Mouse (Mus musculus) urinary bladder, postnatal 4 days (tissue): ENCODE data around the gene Cep170.
A peak's percentile ranks its signal among the peaks of the same experiment; 100 is the strongest.
"Not testable (repeated sequence)": the region's sequence is repeated elsewhere in the genome, so short reads cannot be mapped to it uniquely, and the experiment has no call there.

ENCODE experiments used
- DNase-seq, 2 experiments: peaks; one replicate each; pipeline ENCODE4 v3.0.0; 2021 to 2022; ENCODE audit warnings: low spot score in 2 of 2

Gene Cep170

DNA sequence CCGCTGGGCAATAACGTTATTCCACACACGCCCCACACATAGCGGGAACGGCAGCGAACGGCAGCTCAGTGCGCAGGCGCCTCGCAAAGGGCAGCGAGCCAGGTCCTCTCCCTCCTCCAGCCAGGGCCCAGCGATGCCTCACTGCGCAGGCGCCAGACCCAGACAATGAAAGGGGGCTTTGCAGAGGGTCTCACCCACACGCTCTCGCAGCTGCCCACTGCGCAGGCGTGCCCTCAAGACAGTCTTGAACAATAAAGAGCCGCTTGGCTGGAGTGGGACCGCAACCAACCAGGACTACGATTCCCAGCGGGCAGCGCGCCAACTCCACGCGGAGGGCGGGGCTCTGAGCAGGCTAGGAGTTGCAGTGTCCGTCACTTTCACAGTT, at the start of gene Cep170:
Cep170 (minus strand) TSS at position 32 of the 385 bp plus-strand sequence.
- DNase-seq, result peak; percentile 96 to 97

DNA sequence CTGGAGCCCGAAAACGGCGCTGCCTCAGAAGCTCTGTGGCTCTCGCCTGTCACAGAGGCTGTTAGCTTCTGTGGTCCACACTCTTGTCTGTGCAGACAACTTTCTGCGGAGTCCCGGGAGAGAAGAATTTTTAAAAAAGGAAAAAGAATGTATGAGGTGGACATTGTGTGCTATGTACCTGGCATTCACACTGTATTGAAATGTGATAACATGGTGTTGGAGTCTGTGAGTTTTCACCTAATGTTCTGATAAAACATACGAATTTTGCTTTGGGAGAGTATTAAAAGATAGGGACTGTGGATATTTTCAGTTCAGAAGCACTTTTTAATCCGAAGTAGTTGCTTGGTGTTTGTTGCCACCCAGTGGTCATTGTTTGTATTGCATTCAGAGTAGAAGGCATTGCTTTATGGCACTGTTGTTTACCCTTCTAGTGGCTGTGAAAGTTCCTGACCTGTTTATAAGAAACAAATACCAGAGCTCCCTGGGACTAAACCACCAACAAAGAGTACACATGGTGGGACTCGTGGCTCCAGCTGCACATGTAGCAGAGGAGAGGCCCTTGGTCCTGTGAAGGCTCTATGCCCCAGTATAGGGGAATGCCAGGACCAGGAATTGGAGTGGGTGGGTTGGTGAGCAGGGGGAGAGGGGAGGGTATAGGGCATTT, 48.2 kb upstream of the Cep170 start:
- no peak for DNase-seq

DNA sequence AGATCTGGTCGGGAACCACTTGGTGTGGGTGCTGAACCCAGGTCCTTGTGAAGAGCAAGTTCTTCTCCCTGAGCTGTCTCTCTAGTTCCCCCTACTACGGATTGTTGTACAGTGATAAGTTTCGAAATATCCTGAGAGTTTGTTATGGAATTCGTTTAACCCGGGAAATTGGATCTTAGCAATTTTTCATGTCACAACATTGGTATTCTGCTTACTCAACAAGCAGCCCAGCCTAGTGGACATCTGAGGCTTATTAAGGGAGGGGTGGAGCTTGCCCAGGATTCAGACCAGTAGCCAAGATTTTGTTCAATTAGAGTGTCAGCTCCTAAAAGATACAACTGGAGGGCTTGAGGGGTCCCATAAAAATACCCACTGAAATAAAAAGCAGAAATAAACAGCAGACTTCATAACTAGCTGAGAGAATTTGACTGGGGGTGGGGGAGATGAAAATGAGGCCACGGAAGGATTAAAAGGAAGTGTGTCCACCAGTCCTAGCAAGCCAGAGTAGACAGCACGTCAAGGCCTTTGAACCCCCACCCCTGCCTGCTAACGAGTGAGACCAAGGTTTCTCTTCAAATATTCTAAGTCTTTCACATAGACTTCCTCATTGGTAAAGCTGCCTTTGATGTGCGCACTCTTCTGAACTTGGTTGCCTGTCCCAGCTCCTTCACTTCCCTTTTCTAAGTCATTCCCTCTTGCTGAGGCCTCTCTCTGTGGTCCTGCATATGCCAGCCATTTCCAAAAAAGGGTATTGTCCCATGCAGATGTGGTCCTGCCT, 39.1 kb upstream of the Cep170 start:
- no peak for DNase-seq

DNA sequence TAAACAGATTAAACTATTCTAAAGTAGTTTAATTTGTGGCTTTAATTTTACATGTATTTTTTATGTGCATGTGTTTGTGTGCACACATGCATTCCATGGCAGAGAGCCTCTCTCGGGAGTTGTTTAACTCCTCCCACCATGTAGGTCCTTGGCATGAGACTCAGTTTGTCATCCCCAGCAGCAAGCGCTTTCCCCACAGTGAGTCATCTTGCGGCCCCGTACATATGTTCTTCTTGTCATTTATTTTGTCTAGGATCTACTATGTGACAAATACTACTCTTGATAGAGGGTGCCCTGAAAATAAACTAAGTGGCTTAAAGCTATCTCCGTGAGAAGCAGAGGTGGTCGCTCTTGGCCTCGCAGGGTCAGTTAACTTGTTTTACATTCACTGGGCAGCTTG, 37.5 kb upstream of the Cep170 start:
- DNase-seq, result no peak

DNA sequence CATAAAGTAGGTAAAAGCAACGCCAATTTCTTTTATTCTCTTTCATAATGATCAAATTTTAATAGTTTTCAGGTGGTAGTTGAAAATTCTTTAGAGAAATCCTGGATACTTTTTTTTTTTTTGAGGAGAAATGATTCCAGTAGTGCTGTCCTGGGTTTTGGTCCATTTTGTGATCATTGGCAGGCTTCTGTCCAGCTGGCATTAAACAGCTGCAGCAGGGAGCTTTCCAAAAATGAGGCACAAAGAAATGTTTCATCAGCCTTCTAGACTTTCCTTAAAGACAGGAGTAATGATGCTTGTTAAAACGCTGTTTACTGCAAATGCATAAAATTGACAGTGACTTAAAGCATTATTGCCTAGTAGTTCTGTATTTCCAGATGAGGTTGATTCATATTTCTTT, 35.5 kb upstream of the Cep170 start:
- no peak for DNase-seq

DNA sequence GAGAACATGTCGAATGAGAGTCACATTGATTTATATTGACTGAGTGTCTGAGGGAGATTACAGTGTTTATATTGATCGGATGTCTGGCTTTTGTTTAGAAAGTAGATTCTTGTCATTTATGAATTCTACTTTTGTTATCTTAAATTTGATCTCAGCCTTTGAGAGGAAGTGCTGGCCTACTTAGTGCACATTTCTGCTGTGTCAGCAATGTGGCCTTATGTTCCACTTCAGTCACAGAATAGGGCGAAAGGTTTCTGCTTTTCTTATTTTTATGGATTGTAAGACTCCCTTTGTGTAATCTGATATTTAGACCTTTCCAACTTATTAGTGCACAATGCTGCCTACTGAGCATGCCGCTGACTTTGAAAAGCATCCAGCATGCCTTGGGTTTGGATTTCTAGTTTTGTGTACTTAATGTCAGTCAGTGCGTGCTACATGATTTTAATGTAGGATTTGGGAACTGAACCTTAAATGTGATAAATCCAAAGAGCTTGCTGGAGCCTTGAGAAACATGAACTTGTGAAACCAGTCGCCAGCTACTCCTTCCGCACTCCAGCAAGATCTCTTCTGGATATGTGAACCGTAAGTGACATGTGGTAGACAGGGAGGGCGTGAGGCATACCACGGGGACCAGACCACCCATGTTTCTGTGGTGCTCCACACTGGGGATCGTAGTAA, 34.9 kb upstream of the Cep170 start:
- DNase-seq, result no peak

DNA sequence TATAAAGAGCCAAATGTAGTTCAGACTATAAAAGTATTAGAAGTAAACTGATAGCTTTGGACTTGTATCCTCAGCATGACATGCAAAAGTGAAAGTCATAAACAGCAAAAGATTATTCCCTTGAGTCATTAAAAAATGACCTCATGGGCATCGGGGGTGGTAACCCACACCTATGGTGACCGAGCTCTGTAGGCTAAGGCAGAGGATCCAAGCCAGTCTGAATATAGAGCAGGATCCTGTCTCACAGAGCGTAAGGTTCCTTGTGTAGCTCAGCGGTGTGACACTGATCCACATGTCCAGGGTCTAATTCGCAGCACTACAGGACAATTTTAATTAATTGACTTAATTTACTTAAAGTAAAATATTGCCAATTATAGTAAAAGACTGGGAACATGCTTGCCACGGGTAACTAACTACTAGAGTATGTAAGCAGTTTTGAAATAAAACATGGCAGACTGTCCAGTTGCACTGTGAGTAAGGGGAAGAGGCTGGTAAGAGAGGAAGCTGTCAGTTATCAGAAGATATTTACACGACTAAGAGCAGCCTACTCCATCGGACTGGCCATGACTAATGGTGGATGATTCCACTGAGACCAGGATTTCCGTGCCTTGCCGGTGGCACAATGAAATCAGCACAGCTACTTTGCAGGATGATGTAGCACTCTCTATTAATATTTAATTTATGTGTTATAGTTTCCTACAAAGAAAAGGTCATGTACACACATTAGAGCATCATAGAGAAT, 33.4 kb upstream of the Cep170 start:
- DNase-seq, result no peak

DNA sequence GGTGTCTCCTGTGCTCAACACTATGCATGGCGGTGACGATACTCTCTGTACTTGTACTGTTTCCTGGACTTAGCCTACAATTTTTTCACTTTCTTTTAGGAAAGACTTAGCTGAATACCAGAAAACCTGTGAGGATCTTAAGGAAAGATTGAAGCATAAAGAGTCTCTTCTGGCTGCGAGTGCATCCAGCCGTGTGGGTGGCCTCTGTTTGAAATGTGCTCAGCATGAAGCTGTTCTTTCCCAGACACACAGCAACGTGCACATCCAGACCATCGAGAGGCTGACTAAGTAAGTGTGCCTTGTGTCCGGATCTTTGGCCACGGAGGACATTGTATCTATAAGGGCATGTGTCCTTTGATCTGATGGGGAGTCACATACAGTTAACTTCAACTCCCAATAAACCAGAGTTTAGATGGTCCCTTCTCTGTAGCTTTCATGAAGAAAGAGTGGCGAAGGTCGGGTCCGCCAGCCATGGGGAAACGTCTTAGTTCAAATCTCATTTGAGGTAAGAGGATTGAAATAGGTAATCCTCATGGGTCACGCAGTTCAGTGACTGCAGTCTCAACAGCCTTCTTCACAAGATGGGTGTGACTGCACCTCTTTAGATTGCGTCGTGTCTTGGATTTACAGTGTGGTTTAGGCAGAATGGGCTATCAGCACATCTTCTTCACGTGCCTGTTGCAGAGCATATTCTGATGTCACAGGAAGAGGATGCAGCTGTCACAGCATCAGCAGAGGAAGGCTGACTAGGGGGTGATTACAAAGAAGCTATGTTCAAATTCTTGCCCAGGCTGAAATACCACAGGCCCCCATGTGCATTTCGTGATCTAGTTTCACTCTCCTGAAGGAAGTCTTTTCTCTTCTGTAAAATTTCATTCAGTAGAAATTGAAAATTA, 31.5 kb upstream of the Cep170 start:
- no peak for DNase-seq

DNA sequence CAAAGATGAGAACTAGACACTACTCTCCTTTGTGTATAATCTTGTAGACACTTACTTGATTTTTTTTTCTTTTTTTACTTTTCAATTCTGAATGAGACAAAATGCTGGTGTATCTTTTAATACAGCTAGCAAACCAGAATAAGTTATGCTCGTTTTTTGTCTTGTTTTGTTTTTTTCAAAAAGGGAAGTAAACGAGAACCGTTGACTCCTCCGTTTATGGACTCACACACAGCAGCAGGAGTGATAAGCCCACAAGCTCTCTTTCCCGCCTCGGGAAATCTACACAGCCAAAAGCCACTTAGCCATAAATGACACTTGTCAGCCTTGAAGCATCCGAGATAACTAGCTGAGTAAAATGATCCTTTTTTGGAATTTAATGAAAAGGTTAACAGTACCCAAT, 22.7 kb upstream of the Cep170 start:
- DNase-seq, result not testable (repeated sequence)

DNA sequence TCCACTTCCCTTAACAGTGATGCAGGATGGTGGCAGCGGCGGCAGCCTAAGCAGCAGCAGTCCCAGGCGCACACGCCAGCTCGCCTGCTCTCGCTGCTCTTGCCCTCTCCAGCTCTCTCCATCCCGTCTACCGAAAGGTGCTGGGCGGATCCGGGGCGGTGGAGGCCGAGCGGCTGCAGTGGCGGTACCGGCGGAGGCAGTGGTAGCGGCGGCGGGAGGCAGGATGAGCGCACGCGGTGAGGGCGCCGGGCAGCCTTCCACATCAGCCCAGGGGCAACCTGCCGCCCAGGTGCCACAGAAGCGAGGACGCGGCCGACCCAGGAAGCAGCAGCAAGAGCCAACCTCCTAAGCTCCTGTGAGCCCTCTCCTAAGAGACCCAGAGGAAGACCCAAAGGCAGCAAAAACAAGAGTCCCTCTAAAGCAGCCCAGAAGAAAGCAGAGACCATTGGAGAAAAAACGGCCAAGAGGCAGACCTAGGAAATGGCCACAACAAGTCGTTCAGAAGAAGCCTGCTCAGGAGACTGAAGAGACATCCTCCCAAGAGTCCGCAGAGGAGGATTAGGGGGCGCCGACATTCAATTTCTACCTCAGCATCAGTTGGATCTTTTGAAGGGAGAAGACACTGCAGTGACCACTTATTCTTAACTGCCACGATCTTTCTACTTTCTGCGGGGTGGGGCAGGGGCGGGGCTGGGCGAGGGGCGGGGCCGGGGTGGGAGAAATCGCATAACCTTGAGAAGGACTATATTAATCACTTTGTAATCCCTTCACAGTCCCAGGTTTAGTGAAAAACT, 21.8 kb upstream of the Cep170 start:
- no peak for DNase-seq

DNA sequence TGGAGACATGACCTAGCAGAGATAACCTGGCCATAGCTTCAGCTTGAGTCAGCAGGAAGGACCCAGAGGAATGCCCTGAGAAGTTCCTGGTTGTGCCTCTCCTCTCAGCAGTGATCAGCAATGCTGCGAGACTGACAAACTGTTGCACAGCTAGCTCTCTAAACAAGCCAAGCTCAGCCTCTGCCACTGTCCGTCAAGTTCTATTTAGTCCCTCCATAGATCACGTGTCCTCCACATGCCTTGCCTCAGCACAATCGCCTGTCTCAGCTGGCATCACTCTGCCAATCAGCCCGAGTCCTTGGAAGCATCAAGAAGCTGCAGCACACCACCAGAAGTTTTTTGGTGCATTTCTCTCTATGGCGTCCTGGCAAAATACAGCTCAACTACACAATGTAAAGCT, 21.0 kb upstream of the Cep170 start:
- no peak for DNase-seq

DNA sequence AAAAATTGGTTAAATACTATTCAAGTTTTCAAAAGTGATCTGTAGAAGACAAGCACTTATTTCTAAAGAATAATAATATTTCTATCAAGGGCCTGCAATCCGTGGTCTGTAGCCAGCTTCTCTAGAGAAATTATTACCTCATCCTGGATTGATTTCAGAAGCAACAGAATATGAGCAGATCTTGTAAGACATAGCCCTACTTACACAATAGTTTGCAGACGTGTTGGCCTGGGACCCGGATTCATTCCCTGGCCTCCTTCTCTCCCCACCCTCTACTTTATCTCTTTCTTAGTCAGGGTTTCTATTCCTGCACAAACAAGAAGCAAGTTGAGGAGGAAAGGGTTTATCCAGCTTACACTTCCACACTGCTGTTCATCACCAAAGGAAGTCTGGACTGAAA, 20.1 kb upstream of the Cep170 start:
- no peak for DNase-seq

DNA sequence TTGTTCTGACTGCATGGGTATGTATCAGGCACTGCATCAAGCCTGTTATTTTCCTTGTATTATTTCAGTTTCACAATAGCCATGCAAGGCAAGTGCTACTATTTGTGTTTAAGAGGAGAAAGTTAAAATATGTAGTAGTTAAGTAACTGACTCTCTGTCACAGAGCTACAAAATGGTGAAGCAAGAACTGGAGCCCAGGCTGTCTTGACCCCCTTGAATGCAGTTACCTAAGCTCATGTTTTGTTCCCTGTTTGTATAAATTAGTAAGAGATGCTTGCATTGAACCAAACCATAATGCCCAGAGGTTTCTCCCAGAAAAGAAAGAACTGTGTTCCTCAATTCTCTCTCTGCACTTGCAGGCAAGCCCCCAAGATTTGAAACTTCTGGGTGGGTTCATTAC, 19.4 kb upstream of the Cep170 start:
- no peak for DNase-seq

DNA sequence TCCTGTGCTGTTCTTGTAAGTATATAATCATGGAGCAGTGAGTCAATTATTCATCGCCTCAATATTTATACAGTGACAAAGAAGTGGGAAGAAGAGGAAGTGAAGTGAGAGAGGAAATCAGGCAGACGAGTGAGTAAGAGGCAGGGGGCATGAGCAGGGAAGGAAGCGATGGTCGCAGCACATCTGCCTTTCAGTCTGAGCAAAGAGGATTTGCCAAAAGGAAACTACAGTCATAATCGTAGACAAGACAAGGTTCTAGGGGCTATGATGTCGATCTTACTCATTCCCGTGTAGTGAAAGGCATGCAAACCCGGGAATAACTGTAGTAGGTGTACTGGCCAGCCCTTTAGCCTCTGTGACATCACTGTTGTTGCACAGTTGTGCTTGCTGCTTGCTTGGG, 18.7 kb upstream of the Cep170 start:
- DNase-seq, result no peak

DNA sequence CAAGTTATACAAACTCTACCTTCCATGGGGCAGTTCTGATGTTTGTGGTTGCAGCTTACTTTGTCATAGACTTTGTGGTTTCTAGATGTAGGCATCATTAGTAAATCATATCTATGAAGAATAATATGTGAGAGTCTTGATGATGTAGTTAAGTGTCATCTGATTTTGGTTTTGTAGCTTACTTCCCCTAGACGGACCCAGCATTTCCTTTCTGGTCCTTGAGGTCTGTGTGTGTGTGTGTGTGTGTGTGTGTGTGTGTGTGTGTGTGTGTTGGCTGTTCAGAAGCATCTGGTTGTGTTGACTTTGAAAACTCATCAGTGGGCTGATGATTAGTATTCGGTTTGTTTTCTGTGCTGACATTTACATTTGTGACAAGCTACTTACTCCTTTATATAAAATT, 18.2 kb upstream of the Cep170 start:
- no peak for DNase-seq

DNA sequence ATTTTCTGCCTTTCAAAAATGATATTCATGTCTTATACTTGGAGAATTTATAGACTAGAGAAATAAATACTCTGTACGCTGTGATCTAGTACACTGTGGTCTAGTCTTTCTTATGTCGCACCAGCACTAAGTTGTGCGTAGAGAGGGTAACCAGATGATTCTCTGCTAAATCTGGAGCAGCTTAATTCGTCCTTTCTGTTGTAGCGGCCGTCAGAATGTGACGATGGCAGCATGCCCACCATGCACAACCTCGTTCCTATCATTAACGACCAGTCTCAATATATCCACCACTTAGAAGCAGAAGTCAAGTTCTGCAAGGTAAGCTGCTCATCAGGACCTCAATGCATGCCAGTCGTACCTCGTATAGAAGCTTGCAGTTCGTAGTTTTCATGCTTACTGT, 14.8 kb upstream of the Cep170 start:
- no peak for DNase-seq

DNA sequence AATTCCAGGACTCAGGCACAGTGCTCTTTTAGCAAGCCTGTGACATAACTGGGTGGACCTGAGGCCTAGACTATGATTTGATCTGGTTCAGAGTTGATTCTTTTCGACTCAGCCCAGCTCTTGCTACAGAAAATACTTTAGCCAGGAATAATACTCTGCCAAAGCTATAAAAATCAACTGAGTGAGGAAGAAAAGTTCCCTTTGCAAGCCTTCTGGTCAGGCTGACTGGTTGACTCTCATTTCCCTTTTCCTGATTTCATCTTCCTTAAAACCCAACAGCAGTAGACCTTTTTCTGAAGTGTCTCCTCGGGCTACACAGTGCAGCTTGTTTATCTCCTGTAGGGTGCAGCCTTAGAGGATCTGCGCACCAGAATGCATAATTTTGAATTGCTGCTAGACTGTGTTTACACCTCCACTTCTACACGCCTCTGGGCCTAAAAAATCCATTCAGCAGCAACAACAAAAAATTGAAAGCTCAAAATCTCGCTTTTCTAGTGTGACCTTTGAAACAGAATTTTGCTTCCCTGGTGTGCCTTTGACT, 14.1 kb upstream of the Cep170 start:
- DNase-seq, result no peak

DNA sequence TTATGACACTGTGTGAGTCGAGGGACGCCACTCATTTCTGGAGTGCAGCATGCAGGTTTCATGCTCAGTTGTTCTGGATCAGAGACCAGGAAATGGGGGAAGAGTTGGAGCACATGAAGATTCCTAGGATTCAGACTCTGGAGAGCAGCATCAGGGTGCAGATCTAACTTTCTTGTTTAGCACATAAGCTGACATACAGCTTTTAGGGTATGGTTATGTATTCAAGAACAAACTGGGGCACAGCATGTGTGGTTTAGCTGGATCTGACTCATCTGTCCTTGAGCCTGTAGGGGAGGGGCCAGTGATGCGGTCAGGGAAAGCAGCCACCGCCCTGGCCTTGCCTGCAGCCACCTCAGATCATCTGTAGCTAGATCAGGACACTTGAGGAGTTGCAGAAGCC, 13.5 kb upstream of the Cep170 start:
- no peak for DNase-seq

DNA sequence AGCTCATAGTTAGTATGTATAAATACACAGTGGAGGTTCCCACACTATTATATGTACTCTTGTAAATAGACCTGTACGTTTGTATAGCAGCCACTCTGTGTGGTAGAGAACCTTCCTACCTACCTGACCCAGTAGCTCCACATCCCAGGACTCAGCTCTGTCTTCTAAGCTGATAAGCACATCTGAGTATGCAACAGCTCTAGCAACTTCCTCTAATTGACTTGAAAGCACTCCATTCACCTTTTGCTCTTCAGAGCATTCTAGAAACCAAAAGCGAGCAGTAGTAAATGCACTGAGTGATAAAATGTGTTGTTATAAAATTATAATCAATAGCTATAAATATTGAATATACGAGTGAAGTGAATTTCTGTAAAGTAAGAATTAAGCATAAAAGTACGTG, 13.1 kb upstream of the Cep170 start:
- no peak for DNase-seq

DNA sequence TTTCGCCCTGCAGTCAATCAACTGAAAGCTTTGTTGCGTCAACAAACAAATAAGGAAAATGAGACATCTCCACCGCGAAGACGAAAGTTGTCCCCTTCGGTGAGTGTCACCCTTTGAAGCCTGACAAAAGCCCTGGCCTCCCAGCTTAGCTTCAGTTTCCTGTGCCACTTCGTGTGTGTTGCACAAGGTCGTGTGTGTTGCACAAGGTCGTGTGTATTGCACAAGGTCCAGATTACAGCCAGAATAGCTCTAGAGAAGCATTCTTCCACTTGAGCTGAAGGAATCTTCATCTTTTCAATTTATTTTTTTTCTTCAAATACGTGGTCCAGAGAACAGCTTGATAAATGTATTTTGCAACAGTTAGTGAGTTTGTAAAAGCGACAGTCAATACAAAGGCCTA, 12.3 kb upstream of the Cep170 start:
- DNase-seq, result no peak
